Mouse (Mus musculus) intestine, embryonic 15.5 days (tissue): ENCODE measurements around the gene Nol11. TPM values are rescaled to one million over a fixed set of nuclear protein-coding genes. Genes with fewer than 3 reads are reported as not detected.

Experiments used
- ATAC-seq: fragments of 200-750 bp; cut with Nextera tagmentation; 2 replicates; pipeline ENCODE4 v1.8.0; 2017; ENCODE audit warnings: moderate TSS enrichment, moderate library complexity
- H3K27ac ChIP-seq: fragments of 300-500 bp; sonication (generic); 2 replicates; pipeline ENCODE4 v1.5.1; 2015; ENCODE audit warnings: mild to moderate bottlenecking, inconsistent platforms
- H3K27me3 ChIP-seq: fragments of 300-500 bp; sonication (generic); replicated peaks from 2 replicates; pipeline ENCODE4 v1.6.1; 2015; ENCODE audit warnings: inconsistent platforms
- H3K36me3 ChIP-seq: fragments of 300-500 bp; sonication (generic); 2 replicates; pipeline ENCODE4 v1.6.1; 2015; ENCODE audit warnings: inconsistent platforms
- H3K4me1 ChIP-seq: fragments of 300-500 bp; sonication (generic); replicated peaks from 2 replicates; pipeline ENCODE4 v1.6.1; 2015; ENCODE audit warnings: inconsistent platforms
- H3K4me2 ChIP-seq: fragments of 300-500 bp; sonication (generic); replicated peaks from 2 replicates; pipeline ENCODE4 v1.6.1; 2015; ENCODE audit warnings: mild to moderate bottlenecking, inconsistent platforms
- H3K4me3 ChIP-seq: fragments of 300-500 bp; sonication (generic); replicated peaks from 2 replicates; pipeline ENCODE4 v1.5.1; 2015; ENCODE audit warnings: inconsistent platforms
- H3K9ac ChIP-seq: fragments of 300-500 bp; sonication (generic); 2 replicates; pipeline ENCODE4 v1.6.1; 2015; ENCODE audit warnings: inconsistent platforms
- H3K9me3 ChIP-seq: fragments of 300-500 bp; sonication (generic); 2 replicates; pipeline ENCODE4 v1.6.1; 2016; ENCODE audit warnings: inconsistent platforms
- WGBS: fragments of 180-500 bp; shearing (Covaris S2); methylation state at CpG from one replicate; pipeline ENCODE4 v1.1.7; 2015; 5-methylcytosine and 5-hydroxymethylcytosine counted together
- polyA plus RNA-seq: library from polyadenylated mRNA; unstranded; fragments of >200 nt; fragmentation: Nextera tagmentation; extraction: Ambion mirVana; gene quantifications from 2 replicates; pipeline ENCODE4 v1.2.1, GENCODE M21; 2015

Nol11 gene
- 44.7 and 47.5 TPM in 2 replicates for polyA plus RNA-seq

DNA sequence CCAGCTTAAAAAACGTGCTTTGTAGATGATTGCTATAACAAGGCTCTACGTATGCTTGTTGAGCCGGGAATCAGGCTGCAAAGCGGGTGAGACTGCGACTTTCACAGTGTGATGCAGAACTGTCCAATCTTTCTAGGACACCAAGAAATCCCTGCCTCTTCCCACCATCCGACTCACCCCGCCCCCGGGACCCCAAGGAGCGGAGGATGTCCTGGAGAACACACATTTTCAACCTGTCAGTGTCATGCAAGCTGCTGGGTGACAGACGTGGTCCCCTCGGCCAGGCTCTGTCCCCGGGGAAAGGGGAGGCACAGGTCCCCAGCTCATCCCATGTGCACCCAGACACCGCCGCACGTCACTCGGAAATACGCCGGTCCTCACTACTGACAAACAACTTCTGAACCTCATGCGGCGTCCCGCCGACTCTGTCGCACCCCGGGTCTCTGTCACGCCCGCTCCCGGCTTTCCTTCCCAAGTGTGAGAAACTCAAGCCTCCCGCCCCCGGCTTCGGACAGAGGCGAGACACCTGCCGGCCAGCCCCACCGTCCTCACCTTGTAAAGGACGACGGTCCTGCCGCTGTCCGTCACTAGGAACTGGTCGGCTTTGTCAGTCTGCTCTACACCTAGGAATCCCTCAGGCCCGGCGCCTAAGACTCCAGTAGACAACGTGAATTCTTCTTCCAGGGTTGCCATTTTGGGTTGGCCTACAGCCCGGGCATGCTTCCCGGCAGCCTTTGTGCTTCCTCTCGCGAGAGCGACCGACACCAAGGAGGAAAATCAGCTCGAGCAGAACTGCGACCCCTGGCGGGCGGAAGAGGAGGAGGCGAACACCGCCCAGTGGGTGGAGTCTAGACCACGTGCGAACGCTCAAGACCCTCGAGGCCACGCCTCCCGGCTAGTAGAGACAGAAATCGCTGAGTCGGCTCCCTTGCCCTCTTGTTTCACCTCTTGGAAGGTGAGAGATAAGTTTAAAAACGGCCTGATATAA is at the start of gene Nol11:
Nol11 (minus strand) TSS at position 817 of the 988 bp plus-strand sequence.
- Histone ChIP-seq H3K4me2 (peak within 1 kb of the TSS; percentile 70), H3K27me3 (no peaks in the 10 kb centered on the region), H3K4me1 (peaks cover 4% of the 10 kb centered on the region; the same call in 1 of the 2 replicates), H3K36me3 (peaks cover 4% of the 10 kb centered on the region; the same call in 1 of the 2 replicates), H3K4me3 (peak within 1 kb of the TSS; percentile 92), H3K27ac (peak within 1 kb of the TSS; percentile 59), H3K9ac (peak within 1 kb of the TSS; percentile 76), H3K9me3 (no peaks in the 10 kb centered on the region)
- WGBS: under 1% methylated on average over 62 of the region's 62 CpGs
- peak; percentile 99 for ATAC-seq

DNA sequence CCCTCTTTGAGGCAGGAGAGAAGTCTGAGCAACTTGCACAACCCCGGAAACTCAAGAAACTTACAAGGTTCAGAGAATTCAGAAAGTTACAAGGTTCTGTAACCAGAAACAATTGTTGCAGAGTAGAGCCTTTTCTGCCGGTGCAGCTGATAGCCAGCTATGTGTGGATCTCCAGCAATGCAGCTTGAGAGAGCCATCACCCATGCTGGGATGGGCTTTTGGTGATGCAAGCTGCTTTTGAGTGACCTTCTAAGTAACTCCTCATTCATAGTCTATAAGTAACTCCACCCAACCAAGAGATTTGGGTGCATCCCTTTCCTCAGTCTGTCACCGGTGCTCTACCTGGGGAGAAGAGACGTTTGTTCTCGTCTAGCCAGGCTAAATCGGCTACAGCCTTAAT is 49.3 kb upstream of the Nol11 start:
- Histone ChIP-seq H3K27ac (no peak overlapping the region), H3K4me1 (no peaks in the 10 kb centered on the region), H3K4me3 (no peak overlapping the region), H3K27me3 (no peaks in the 10 kb centered on the region), H3K36me3 (no peaks in the 10 kb centered on the region), H3K9ac (no peak overlapping the region), H3K9me3 (no peaks in the 10 kb centered on the region), H3K4me2 (no peak overlapping the region)
- no peak for ATAC-seq
- 89% methylated on average over 6 of the region's 6 CpGs for WGBS

GRCm38 (mm10) chr11:107237532-107237931 is 48.4 kb upstream of the Nol11 start:
- Histone ChIP-seq H3K27me3 (no peaks in the 10 kb centered on the region), H3K36me3 (no peaks in the 10 kb centered on the region), H3K9me3 (no peaks in the 10 kb centered on the region), H3K4me1 (no peaks in the 10 kb centered on the region), H3K4me2 (no peak overlapping the region), H3K4me3 (no peak overlapping the region), H3K27ac (no peak overlapping the region), H3K9ac (no peak overlapping the region)
- 92% methylated on average over 4 of the region's 4 CpGs for WGBS
- ATAC-seq: no peak

- Histone ChIP-seq H3K27me3 (no peaks in the 10 kb centered on the region), H3K4me2 (no peak overlapping the region), H3K4me3 (no peak overlapping the region), H3K9me3 (no peaks in the 10 kb centered on the region), H3K9ac (no peak overlapping the region), H3K27ac (no peak overlapping the region), H3K4me1 (no peaks in the 10 kb centered on the region), H3K36me3 (no peaks in the 10 kb centered on the region)
- ATAC-seq: no peak
- 86% methylated on average over 5 of the region's 5 CpGs for WGBS
Measured at GRCm38 (mm10) chr11:107233252-107233890, 44.2 kb upstream of the Nol11 start.

DNA sequence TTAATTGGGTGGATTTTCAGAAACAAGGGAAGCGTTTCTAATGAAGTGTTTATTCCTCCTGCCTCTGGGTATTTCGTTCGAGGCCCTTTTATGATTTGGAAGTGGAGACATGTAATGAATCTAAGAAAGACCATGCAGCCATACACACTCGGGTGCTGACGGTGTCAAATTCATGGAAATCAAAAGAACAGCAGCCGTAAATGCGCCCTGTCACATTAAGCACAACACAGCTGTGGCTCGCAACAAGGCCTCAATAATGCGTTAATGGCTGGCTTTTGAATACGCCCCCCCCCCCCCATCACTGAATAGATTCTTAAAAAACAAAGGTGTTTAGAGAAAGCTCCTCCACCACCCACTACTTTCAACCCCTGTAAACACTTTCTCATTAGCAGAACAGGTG is 40.9 kb upstream of the Nol11 start:
- Histone ChIP-seq H3K4me3 (no peak overlapping the region), H3K9ac (no peak overlapping the region), H3K36me3 (0 out of 2 replicates have a peak, but pooled peaks cover 3% of the 10 kb centered on the region), H3K4me1 (no peaks in the 10 kb centered on the region), H3K27me3 (no peaks in the 10 kb centered on the region), H3K4me2 (no peak overlapping the region), H3K9me3 (no peaks in the 10 kb centered on the region), H3K27ac (no peak overlapping the region)
- 76% methylated on average over 10 of the region's 10 CpGs for WGBS
- no peak for ATAC-seq

DNA sequence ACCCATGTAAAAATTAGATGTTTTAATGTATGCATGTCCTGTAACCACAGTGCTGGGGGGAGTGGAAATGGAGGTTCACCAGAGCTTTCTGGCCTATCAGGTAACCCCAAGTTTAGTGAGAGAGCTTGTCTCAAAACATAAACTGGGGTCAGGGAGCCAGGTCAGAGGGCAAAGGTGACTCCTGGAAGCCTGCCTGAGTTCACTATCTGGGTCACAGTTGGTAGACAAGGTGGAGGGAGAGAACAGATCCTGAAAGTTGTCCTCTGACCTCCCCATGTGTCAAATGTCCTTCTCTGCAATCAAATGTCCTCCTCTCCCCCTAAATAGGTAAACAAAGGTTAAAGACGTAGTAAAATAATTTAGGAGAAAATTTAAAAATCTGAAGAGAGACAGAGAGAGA is 37.2 kb upstream of the Nol11 start:
- Histone ChIP-seq H3K4me3 (no peak overlapping the region), H3K9ac (no peak overlapping the region), H3K9me3 (no peaks in the 10 kb centered on the region), H3K36me3 (0 out of 2 replicates have a peak, but pooled peaks cover 3% of the 10 kb centered on the region), H3K4me1 (no peaks in the 10 kb centered on the region), H3K27me3 (no peaks in the 10 kb centered on the region), H3K27ac (no peak overlapping the region), H3K4me2 (no peak overlapping the region)
- WGBS: 86% methylated on average over 1 of the region's 1 CpGs
- no peak for ATAC-seq

GRCm38 (mm10) chr11:107226013-107226412 is 36.8 kb upstream of the Nol11 start:
- Histone ChIP-seq H3K4me1 (no peaks in the 10 kb centered on the region), H3K27ac (no peak overlapping the region), H3K4me3 (no peak overlapping the region), H3K36me3 (0 out of 2 replicates have a peak, but pooled peaks cover 3% of the 10 kb centered on the region), H3K27me3 (no peaks in the 10 kb centered on the region), H3K9me3 (no peaks in the 10 kb centered on the region), H3K9ac (no peak overlapping the region), H3K4me2 (no peak overlapping the region)
- WGBS: 91% methylated on average over 10 of the region's 10 CpGs
- ATAC-seq: no peak

- no peak overlapping the region for H3K9ac ChIP-seq
- H3K36me3 ChIP-seq: 0 out of 2 replicates have a peak, but pooled peaks cover 3% of the 10 kb centered on the region
- H3K9me3 ChIP-seq: no peaks in the 10 kb centered on the region
- H3K27ac ChIP-seq: no peak overlapping the region
- H3K4me2 ChIP-seq: no peak overlapping the region
- 76% methylated on average over 5 of the region's 5 CpGs for WGBS
- no peaks in the 10 kb centered on the region for H3K27me3 ChIP-seq
- no peak overlapping the region for H3K4me3 ChIP-seq
- no peak for ATAC-seq
- no peaks in the 10 kb centered on the region for H3K4me1 ChIP-seq
Measured at GRCm38 (mm10) chr11:107225301-107225700, 36.1 kb upstream of the Nol11 start.

DNA sequence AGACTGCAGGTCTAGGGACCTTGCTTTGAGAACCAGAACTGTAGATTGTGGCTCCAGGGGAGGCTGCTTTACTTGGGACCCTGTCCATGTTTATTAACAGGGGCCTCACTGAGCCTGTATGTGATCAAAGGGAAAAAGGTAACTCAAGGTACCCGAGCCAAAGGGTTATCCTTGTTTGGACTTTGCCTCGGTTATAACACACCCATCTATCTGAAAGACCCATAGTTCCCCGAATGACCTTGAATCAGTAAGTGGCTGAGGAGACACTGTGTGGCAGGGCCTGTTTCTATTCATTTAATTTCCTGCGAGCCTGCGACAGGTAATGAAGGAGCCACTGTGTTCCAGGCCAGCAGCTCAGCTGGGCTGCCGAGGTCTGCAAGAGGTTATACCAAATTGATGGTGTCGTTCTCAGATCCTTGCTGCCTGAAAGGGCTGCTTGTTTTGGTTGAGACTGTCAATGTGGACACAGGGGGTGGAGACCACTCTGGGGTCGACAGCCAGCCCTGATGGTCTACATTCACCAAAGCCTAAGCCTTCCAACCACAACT is 34.6 kb upstream of the Nol11 start:
- no peak overlapping the region for H3K4me2 ChIP-seq
- H3K27me3 ChIP-seq: no peaks in the 10 kb centered on the region
- WGBS: 49% methylated on average over 8 of the region's 8 CpGs
- 0 out of 2 replicates have a peak, but pooled peaks cover 3% of the 10 kb centered on the region for H3K36me3 ChIP-seq
- ATAC-seq: peak; percentile 67; the same call in 1 of the 2 replicates
- no peaks in the 10 kb centered on the region for H3K9me3 ChIP-seq
- H3K4me1 ChIP-seq: no peaks in the 10 kb centered on the region
- H3K4me3 ChIP-seq: no peak overlapping the region
- H3K27ac ChIP-seq: no peak overlapping the region
- no peak overlapping the region for H3K9ac ChIP-seq

GRCm38 (mm10) chr11:107223169-107223561 is 34.0 kb upstream of the Nol11 start:
- 47% methylated on average over 1 of the region's 1 CpGs for WGBS
- no peak overlapping the region for H3K4me2 ChIP-seq
- H3K4me3 ChIP-seq: no peak overlapping the region
- no peak overlapping the region for H3K9ac ChIP-seq
- no peak for ATAC-seq
- H3K27ac ChIP-seq: no peak overlapping the region
- H3K27me3 ChIP-seq: no peaks in the 10 kb centered on the region
- 0 out of 2 replicates have a peak, but pooled peaks cover 3% of the 10 kb centered on the region for H3K36me3 ChIP-seq
- H3K9me3 ChIP-seq: no peaks in the 10 kb centered on the region
- no peaks in the 10 kb centered on the region for H3K4me1 ChIP-seq

- 66% methylated on average over 12 of the region's 12 CpGs for WGBS
- H3K27ac ChIP-seq: no peak overlapping the region
- H3K36me3 ChIP-seq: 0 out of 2 replicates have a peak, but pooled peaks cover under 1% of the 10 kb centered on the region
- H3K4me3 ChIP-seq: no peak overlapping the region
- no peak overlapping the region for H3K4me2 ChIP-seq
- no peaks in the 10 kb centered on the region for H3K27me3 ChIP-seq
- no peaks in the 10 kb centered on the region for H3K4me1 ChIP-seq
- no peaks in the 10 kb centered on the region for H3K9me3 ChIP-seq
- ATAC-seq: no peak
- H3K9ac ChIP-seq: no peak overlapping the region
Measured at GRCm38 (mm10) chr11:107222531-107223168, 33.5 kb upstream of the Nol11 start.

DNA sequence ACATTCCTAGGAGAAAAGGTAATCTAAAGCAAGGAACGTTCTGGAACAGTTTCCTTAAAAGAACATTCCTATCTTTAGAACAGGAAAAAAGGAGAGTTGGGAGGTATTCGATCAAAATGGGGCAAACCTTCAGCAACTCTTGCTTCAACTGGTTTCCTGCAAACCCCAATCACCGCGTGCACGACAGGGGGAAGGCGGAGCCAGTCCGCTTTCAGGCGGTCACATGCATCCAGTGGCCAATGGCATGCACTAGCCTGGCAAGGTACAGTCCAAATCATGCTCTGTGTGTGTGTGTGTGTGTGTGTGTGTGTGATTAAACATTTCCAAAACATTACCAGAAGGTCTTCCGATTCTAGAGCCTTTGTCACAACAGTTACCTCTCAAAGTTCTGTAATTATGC is 25.9 kb upstream of the Nol11 start:
- Histone ChIP-seq H3K27ac (no peak overlapping the region), H3K4me3 (no peak overlapping the region), H3K9ac (no peak overlapping the region), H3K27me3 (no peaks in the 10 kb centered on the region), H3K9me3 (no peaks in the 10 kb centered on the region), H3K4me2 (no peak overlapping the region), H3K36me3 (no peaks in the 10 kb centered on the region), H3K4me1 (no peaks in the 10 kb centered on the region)
- 86% methylated on average over 9 of the region's 9 CpGs for whole genome bisulfite sequencing
- ATAC-seq: no peak
